Comparison of ENCODE assay signal across 27 mouse cellular contexts in the genomic region with DNA sequence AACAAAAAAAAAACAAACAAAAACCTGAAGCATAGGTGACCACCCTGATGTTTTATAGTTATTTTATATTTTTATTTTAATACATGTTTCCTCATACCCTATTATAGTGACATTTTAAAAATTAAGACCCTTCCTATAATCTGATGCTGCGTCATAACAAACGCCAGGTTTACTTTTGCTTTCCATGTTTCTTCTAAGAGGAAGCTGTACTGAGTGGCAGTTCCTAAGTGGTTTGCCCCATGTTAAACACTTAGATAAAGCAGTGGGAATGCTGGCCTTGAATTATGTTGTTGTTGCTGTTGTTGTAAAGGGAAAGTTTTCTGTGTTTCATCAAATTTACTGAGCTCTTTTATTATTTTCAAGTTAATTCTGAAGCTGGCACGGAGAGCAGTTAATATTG. TPM values are rescaled to one million over a fixed set of nuclear protein-coding genes. Genes with fewer than 3 reads are reported as not detected.
DNase-seq lines count a peak whose midpoint lies in the region; ATAC-seq and TF ChIP-seq lines count a peak whose summit lies in the region.
"Had no signal": no experiment of that assay in that cellular context is flagged by ENCODE, and none has a peak within 500 bp of the region (broad histone marks: within the 10 kb centered on the region; RNA-seq: fewer than 3 reads in every experiment).

No protein-coding gene starts in this region.

- no peak for TF ChIP-seq CTCF in lung, embryonic 14.5 days (IDR thresholded peaks at IDR 0.05; ENCODE audit: low read depth)
- TF ChIP-seq CTCF in lung, postnatal 0 days (IDR thresholded peaks at IDR 0.05), result no peak

- no peak for ATAC-seq in lung, embryonic 14.5 days (ENCODE audit: insufficient read depth)
- no peak for ATAC-seq in lung, postnatal 0 days
- peak; percentile 62 to 68; a peak in 2 of 4 replicates for ATAC-seq in hematopoietic stem cell, adult 5-6 weeks (replicated peaks in 1 of 2; ENCODE audit: insufficient read depth in 1 of 2, low FRiP score in 2 of 2, low TSS enrichment in 1 of 2, low read depth in 1 of 2, poor library complexity in 2 of 2, severe bottlenecking in 2 of 2)
- peak; percentile 67 for ATAC-seq in megakaryocyte progenitor cell, adult 5-6 weeks (replicated peaks; ENCODE audit: poor library complexity)
- ATAC-seq: activated CD4-positive, CD25-positive, alpha-beta regulatory T cell, adult 4 months; CD4-positive, CD25-positive, alpha-beta regulatory T cell, adult 4 months; forebrain, embryonic 14.5 days; forebrain, embryonic 16.5 days; Patski had no signal

- H3K9me3 ChIP-seq in lung, embryonic 14.5 days (ENCODE audit: low read depth, low read length), result no peaks in the 10 kb centered on the region
- no peaks in the 10 kb centered on the region for H3K9me3 ChIP-seq in lung, postnatal 0 days (ENCODE audit: low read length)
- H3K9me3 ChIP-seq: embryonic facial prominence, embryonic 13.5 days; embryonic facial prominence, embryonic 15.5 days; forebrain, embryonic 10.5 days; forebrain, embryonic 12.5 days; G1E had no signal

- no peaks in the 10 kb centered on the region for H3K36me3 ChIP-seq in lung, embryonic 14.5 days (ENCODE audit: insufficient read depth)
- no peaks in the 10 kb centered on the region for H3K36me3 ChIP-seq in lung, postnatal 0 days (ENCODE audit: insufficient read depth, low read length)
- H3K36me3 ChIP-seq: embryonic facial prominence, embryonic 13.5 days; embryonic facial prominence, embryonic 15.5 days; forebrain, embryonic 10.5 days; forebrain, embryonic 12.5 days; G1E had no signal

- H3K4me1 ChIP-seq in lung, embryonic 14.5 days (ENCODE audit: insufficient read depth), result no peaks in the 10 kb centered on the region
- H3K4me1 ChIP-seq in lung, postnatal 0 days (ENCODE audit: insufficient read depth, low read depth, low read length), result no peaks in the 10 kb centered on the region
- H3K4me1 ChIP-seq: embryonic facial prominence, embryonic 13.5 days; embryonic facial prominence, embryonic 15.5 days; forebrain, embryonic 10.5 days; forebrain, embryonic 12.5 days had no signal

- DNase-seq in lung, embryonic 14.5 days, result peak; percentile 2
- no peak for DNase-seq in lung, postnatal 0 days (ENCODE audit: low spot score)
- DNase-seq in cerebellum, postnatal 10 days, result no peak
- DNase-seq in left cerebral cortex, adult 8-10 months (ENCODE audit: low spot score in 2 of 2), result no peak
- DNase-seq: adrenal gland, adult 8-10 months; adrenal gland, postnatal 14 days; B cell, adult 2 months; cerebellum, adult 11 months; cerebellum, adult 18-20 months; cerebellum, adult 8-10 months; cerebellum, adult 9-11 months; cerebellum, postnatal 25 days; embryo, embryonic 11 days had no signal

- 61% methylated on average over 3 of the region's 3 CpGs for WGBS in lung, embryonic 14.5 days
- WGBS in lung, postnatal 0 days, result 63% methylated on average over 3 of the region's 3 CpGs

- no peak overlapping the region for H3K9ac ChIP-seq in lung, embryonic 14.5 days
- H3K9ac ChIP-seq in lung, postnatal 0 days (replicated peaks; ENCODE audit: low read depth), result no peak overlapping the region
- H3K9ac ChIP-seq: embryonic facial prominence, embryonic 13.5 days; embryonic facial prominence, embryonic 15.5 days; forebrain, embryonic 12.5 days had no signal

- no peak overlapping the region for H3K27ac ChIP-seq in lung, embryonic 14.5 days (ENCODE audit: low read depth)
- H3K27ac ChIP-seq in lung, postnatal 0 days (ENCODE audit: low read length), result no peak overlapping the region
- H3K27ac ChIP-seq: embryonic facial prominence, embryonic 13.5 days; embryonic facial prominence, embryonic 15.5 days; forebrain, embryonic 10.5 days; forebrain, embryonic 12.5 days had no signal

- H3K4me2 ChIP-seq in lung, embryonic 14.5 days, result no peak overlapping the region
- no peak overlapping the region for H3K4me2 ChIP-seq in lung, postnatal 0 days (replicated peaks; ENCODE audit: low read depth, low read length)
- H3K4me2 ChIP-seq: embryonic facial prominence, embryonic 13.5 days; embryonic facial prominence, embryonic 15.5 days; forebrain, embryonic 12.5 days had no signal

- H3K27me3 ChIP-seq in lung, embryonic 14.5 days (ENCODE audit: insufficient read depth, low read length), result no peaks in the 10 kb centered on the region
- H3K27me3 ChIP-seq in lung, postnatal 0 days (replicated peaks; ENCODE audit: insufficient read depth, low read length), result no peaks in the 10 kb centered on the region
- H3K27me3 ChIP-seq: CH12.LX; embryonic facial prominence, embryonic 13.5 days; embryonic facial prominence, embryonic 15.5 days; forebrain, embryonic 12.5 days; Patski had no signal

- no peak for TF ChIP-seq EP300 in lung, postnatal 0 days (IDR thresholded peaks at IDR 0.05)

- H3K4me3 ChIP-seq in lung, embryonic 14.5 days (ENCODE audit: low read depth, low read length), result no peak overlapping the region
- H3K4me3 ChIP-seq in lung, postnatal 0 days (ENCODE audit: low read depth, low read length), result no peak overlapping the region
- H3K4me3 ChIP-seq: embryonic facial prominence, embryonic 13.5 days; embryonic facial prominence, embryonic 15.5 days; erythroblast, embryonic 14.5 days; forebrain, embryonic 10.5 days; forebrain, embryonic 12.5 days had no signal

RNA-seq across cellular contexts. Expression of gene Rab38, which starts 27.8 kb away (rescaled TPM):
- polyA plus RNA-seq in lung, embryonic 14.5 days (2014; fragmentation: Nextera tagmentation; extraction: Ambion mirVana), result 18.9 and 19.0 TPM in 2 replicates
- polyA plus RNA-seq in lung, postnatal 0 days (2015; fragmentation: Nextera tagmentation; extraction: Ambion mirVana), result 20.7 and 21.0 TPM in 2 replicates
- 94.6 and 135 TPM in 2 replicates for total RNA-seq in hematopoietic stem cell, adult 5-6 weeks (2017)
- 27.3 and 39.1 TPM in 2 replicates for total RNA-seq in megakaryocyte progenitor cell, adult 5-6 weeks (2015)
- total RNA-seq in megakaryocyte progenitor cell, adult 5-6 weeks (2017), result 21.7 and 31.9 TPM in 2 replicates
- total RNA-seq in left cerebral cortex, adult 8-10 months (2022), result under 1 TPM; 0.24 to 0.96 (median 0.39) TPM
- total RNA-seq: CH12.LX, G1E had no signal
- polyA plus RNA-seq: activated CD4-positive, CD25-positive, alpha-beta regulatory T cell, adult 4 months; CD4-positive, CD25-positive, alpha-beta regulatory T cell, adult 4 months had no signal

Comparison
In these comparisons a context has a peak if more than half of its experiments do, and no peak if none do; other contexts are left out.
1. ATAC-seq: peak in hematopoietic stem cell, adult 5-6 weeks (2 of 2) and megakaryocyte progenitor cell, adult 5-6 weeks (single experiment); none in lung, embryonic 14.5 days (single experiment) and lung, postnatal 0 days (single experiment).
2. RNA of gene Rab38, which starts 27.8 kb away (total RNA-seq): 94.6 to 135 TPM in hematopoietic stem cell, adult 5-6 weeks and 21.7 to 39.1 TPM in megakaryocyte progenitor cell, adult 5-6 weeks; 0.24 to 0.96 TPM in left cerebral cortex, adult 8-10 months; every median in the first group is over 10 times any median in the second.